ENCODE assay signal across 24 mouse cellular contexts in the genomic region with DNA sequence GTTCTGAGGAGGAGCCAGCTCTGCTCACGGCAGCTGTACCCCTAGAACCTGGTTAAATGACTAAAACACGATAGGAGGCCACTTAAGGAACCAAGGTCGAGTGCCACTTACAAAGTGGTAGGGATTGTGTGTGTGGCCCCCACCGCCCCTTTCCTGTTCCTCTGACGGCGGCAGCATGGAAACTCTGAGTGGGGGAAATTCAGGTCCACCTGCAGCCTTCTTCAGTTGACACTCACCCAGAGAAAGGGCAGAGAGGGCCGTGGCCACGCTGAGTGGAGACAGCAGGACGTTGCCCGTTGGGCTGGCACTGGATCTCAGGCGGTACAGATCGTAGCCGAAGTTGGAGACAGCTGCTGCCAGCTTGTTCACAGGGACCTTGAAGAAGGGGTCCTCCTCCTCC. TPM values are rescaled to one million over a fixed set of nuclear protein-coding genes. Genes with fewer than 3 reads are reported as not detected.
DNase-seq lines count a peak whose midpoint lies in the region; ATAC-seq and TF ChIP-seq lines count a peak whose summit lies in the region.
"Had no signal": no experiment of that assay in that cellular context is flagged by ENCODE, and none has a peak within 500 bp of the region (broad histone marks: within the 10 kb centered on the region; RNA-seq: fewer than 3 reads in every experiment).

No protein-coding gene starts in this region.

- no peaks in the 10 kb centered on the region for H3K36me3 ChIP-seq in midbrain, embryonic 10.5 days
- no peaks in the 10 kb centered on the region for H3K36me3 ChIP-seq in midbrain, postnatal 0 days (ENCODE audit: insufficient read depth, low read length)
- H3K36me3 ChIP-seq in E14TG2a.4 (ENCODE audit: insufficient read depth, low read length), result no peaks in the 10 kb centered on the region
- no peaks in the 10 kb centered on the region for H3K36me3 ChIP-seq in splenic B cell, adult 2 months (ENCODE audit: control insufficient read depth, insufficient read depth, low read length, poor library complexity, severe bottlenecking)
- H3K36me3 ChIP-seq: hindbrain, embryonic 15.5 days; lung, embryonic 15.5 days; midbrain, embryonic 12.5 days had no signal

- H3K4me1 ChIP-seq in midbrain, embryonic 10.5 days, result peaks cover 12% of the 10 kb centered on the region
- H3K4me1 ChIP-seq in midbrain, postnatal 0 days (ENCODE audit: insufficient read depth, low read length), result no peaks in the 10 kb centered on the region
- peaks cover 30% of the 10 kb centered on the region for H3K4me1 ChIP-seq in E14TG2a.4 (replicated peaks; ENCODE audit: low read depth, low read length)
- H3K4me1 ChIP-seq: forebrain, embryonic 13.5 days; midbrain, embryonic 12.5 days had no signal

- TF ChIP-seq CTCF in midbrain, postnatal 0 days (IDR thresholded peaks at IDR 0.05), result no peak
- no peak for TF ChIP-seq CTCF in E14TG2a.4 (conservative IDR thresholded peaks at IDR 0.05; ENCODE audit: low read length)

- H3K27ac ChIP-seq in midbrain, embryonic 10.5 days (replicated peaks), result 0 out of 2 replicates have a peak overlapping the region, but pooled peaks have one; percentile 13
- no peak overlapping the region for H3K27ac ChIP-seq in midbrain, postnatal 0 days (ENCODE audit: low read depth, low read length)
- H3K27ac ChIP-seq: embryonic facial prominence, embryonic 12.5 days; forebrain, embryonic 13.5 days; heart, embryonic 10.5 days; hindbrain, embryonic 15.5 days; left cerebral cortex, adult 2 months; liver, embryonic 14.5 days; lung, embryonic 15.5 days; midbrain, embryonic 12.5 days had no signal

- WGBS in midbrain, embryonic 10.5 days, result 91% methylated on average over 13 of the region's 13 CpGs
- WGBS in midbrain, postnatal 0 days, result 90% methylated on average over 13 of the region's 13 CpGs

- H3K9me3 ChIP-seq in midbrain, embryonic 10.5 days (replicated peaks), result no peaks in the 10 kb centered on the region
- H3K9me3 ChIP-seq in midbrain, postnatal 0 days (ENCODE audit: low read length), result no peaks in the 10 kb centered on the region
- H3K9me3 ChIP-seq in E14TG2a.4 (ENCODE audit: low read length), result no peaks in the 10 kb centered on the region
- H3K9me3 ChIP-seq: embryonic facial prominence, embryonic 12.5 days; forebrain, embryonic 13.5 days; heart, embryonic 10.5 days; hindbrain, embryonic 15.5 days; lung, embryonic 15.5 days; midbrain, embryonic 12.5 days had no signal

- H3K4me3 ChIP-seq in midbrain, embryonic 10.5 days, result no peak overlapping the region
- no peak overlapping the region for H3K4me3 ChIP-seq in midbrain, postnatal 0 days (ENCODE audit: low read depth, low read length)
- peak overlapping the region; percentile 23; the same call in 1 of the 2 replicates for H3K4me3 ChIP-seq in E14TG2a.4 (replicated peaks; ENCODE audit: low read length)
- H3K4me3 ChIP-seq: embryonic facial prominence, embryonic 12.5 days; forebrain, embryonic 13.5 days; heart, embryonic 10.5 days; hindbrain, embryonic 15.5 days; left cerebral cortex, adult 2 months; lung, embryonic 15.5 days; midbrain, embryonic 12.5 days had no signal

- no peak overlapping the region for H3K9ac ChIP-seq in midbrain, postnatal 0 days (replicated peaks; ENCODE audit: low read length, poor library complexity, severe bottlenecking)
- H3K9ac ChIP-seq: embryonic facial prominence, embryonic 12.5 days; forebrain, embryonic 13.5 days; hindbrain, embryonic 15.5 days; liver, embryonic 14.5 days; lung, embryonic 15.5 days; midbrain, embryonic 12.5 days had no signal

- H3K27me3 ChIP-seq in midbrain, embryonic 10.5 days (ENCODE audit: low read depth, poor library complexity, severe bottlenecking), result no peaks in the 10 kb centered on the region
- H3K27me3 ChIP-seq in midbrain, postnatal 0 days (ENCODE audit: insufficient read depth, low read length), result no peaks in the 10 kb centered on the region
- H3K27me3 ChIP-seq in E14TG2a.4 (ENCODE audit: insufficient read depth, low read length), result 0 out of 2 replicates have a peak, but pooled peaks cover 6% of the 10 kb centered on the region
- H3K27me3 ChIP-seq in splenic B cell, adult 2 months (ENCODE audit: control insufficient read depth, insufficient read depth, low read length, poor library complexity, severe bottlenecking), result no peaks in the 10 kb centered on the region
- H3K27me3 ChIP-seq: embryonic facial prominence, embryonic 12.5 days; forebrain, embryonic 13.5 days; hindbrain, embryonic 15.5 days; lung, embryonic 15.5 days; midbrain, embryonic 12.5 days had no signal

- no peak overlapping the region for H3K4me2 ChIP-seq in midbrain, postnatal 0 days (ENCODE audit: low read depth, low read length, poor library complexity, severe bottlenecking)
- H3K4me2 ChIP-seq: embryonic facial prominence, embryonic 12.5 days; forebrain, embryonic 13.5 days; hindbrain, embryonic 15.5 days; lung, embryonic 15.5 days; midbrain, embryonic 12.5 days had no signal

- ATAC-seq in CD4-positive, CD25-positive, alpha-beta regulatory T cell, adult 4 months, result no peak
- no peak for ATAC-seq in midbrain, postnatal 0 days (ENCODE audit: low FRiP score)
- ATAC-seq: forebrain, embryonic 13.5 days; intestine, embryonic 16.5 days had no signal

- DNase-seq in CD4-positive, CD25-positive, alpha-beta regulatory T cell, adult 2 months (ENCODE audit: low read depth, low spot score), result peak; percentile 26
- no peak for DNase-seq in midbrain, embryonic 10.5 days (ENCODE audit: low spot score)
- no peak for DNase-seq in midbrain, postnatal 0 days (ENCODE audit: low spot score)
- peak; percentile 70 for DNase-seq in splenic B cell, adult 2 months (ENCODE audit: low read depth, low spot score)
- no peak for DNase-seq in layer of hippocampus, adult 8-10 months (ENCODE audit: low spot score in 2 of 2)
- DNase-seq: adrenal gland, postnatal 10 days; cerebellum, adult 11 months; cerebellum, postnatal 14 days; kidney, adult 9 months; kidney, postnatal 14 days; lung, postnatal 4 days; right cerebral cortex, postnatal 14 days had no signal

RNA-seq across cellular contexts. Expression of a gene that starts 6.5 kb away (rescaled TPM):
- 1 to 10 TPM; 3.4 to 6.9 TPM for polyA plus RNA-seq in CD4-positive, CD25-positive, alpha-beta regulatory T cell, adult 4 months (2017; shearing (Covaris generic))
- polyA plus RNA-seq in midbrain, embryonic 10.5 days (2016; fragmentation: Nextera tagmentation; extraction: Ambion mirVana), result 69.6 and 70.2 TPM in 2 replicates
- 50.6 and 92.0 TPM in 2 replicates for total RNA-seq in midbrain, postnatal 0 days (2014; rRNA removed)
- polyA plus RNA-seq in midbrain, postnatal 0 days (2015; fragmentation: Nextera tagmentation; extraction: Ambion mirVana), result 34.3 and 44.6 TPM in 2 replicates
- 10 to 100 TPM in 3 of 4 experiments, 1 to 10 TPM in 1; 9.7 to 16.0 (median 11.5) TPM for total RNA-seq in layer of hippocampus, adult 8-10 months (2022)

RNA-seq across cellular contexts. Expression of a gene that starts 23.4 kb away (rescaled TPM):
- polyA plus RNA-seq in CD4-positive, CD25-positive, alpha-beta regulatory T cell, adult 4 months (2017; shearing (Covaris generic)), result under 1 TPM in 1 of 2 experiments, not detected in 1; 0.32 TPM
- polyA plus RNA-seq in midbrain, embryonic 10.5 days (2016; fragmentation: Nextera tagmentation; extraction: Ambion mirVana), result not detected in 2 replicates
- not detected in 2 replicates for total RNA-seq in midbrain, postnatal 0 days (2014; rRNA removed)
- polyA plus RNA-seq in midbrain, postnatal 0 days (2015; fragmentation: Nextera tagmentation; extraction: Ambion mirVana), result 0.11 TPM in 1 of 2 replicates, not detected in the other
- total RNA-seq in layer of hippocampus, adult 8-10 months (2022), result 1 to 10 TPM in 2 of 4 experiments, under 1 TPM in 2; 0.45 to 4.0 (median 1.8) TPM
- total RNA-seq: hematopoietic stem cell, adult 5-6 weeks had no signal
- polyA plus RNA-seq: forebrain, embryonic 13.5 days; midbrain, embryonic 12.5 days had no signal

RNA-seq across cellular contexts. Expression of a gene that starts 38.5 kb away (rescaled TPM):
- polyA plus RNA-seq in CD4-positive, CD25-positive, alpha-beta regulatory T cell, adult 4 months (2017; shearing (Covaris generic)), result 1 to 10 TPM; 6.3 to 9.9 TPM
- polyA plus RNA-seq in midbrain, embryonic 10.5 days (2016; fragmentation: Nextera tagmentation; extraction: Ambion mirVana), result 5.7 and 7.5 TPM in 2 replicates
- total RNA-seq in midbrain, postnatal 0 days (2014; rRNA removed), result 17.4 and 29.7 TPM in 2 replicates
- polyA plus RNA-seq in midbrain, postnatal 0 days (2015; fragmentation: Nextera tagmentation; extraction: Ambion mirVana), result 4.5 and 4.8 TPM in 2 replicates
- total RNA-seq in layer of hippocampus, adult 8-10 months (2022), result 10 to 100 TPM; 23.5 to 25.3 (median 24.3) TPM

RNA-seq across cellular contexts. Expression of a gene that starts 45.5 kb away (rescaled TPM):
- 1 to 10 TPM; 8.8 to 9.0 TPM for polyA plus RNA-seq in CD4-positive, CD25-positive, alpha-beta regulatory T cell, adult 4 months (2017; shearing (Covaris generic))
- polyA plus RNA-seq in midbrain, embryonic 10.5 days (2016; fragmentation: Nextera tagmentation; extraction: Ambion mirVana), result 10.2 and 10.6 TPM in 2 replicates
- 0.66 and 0.76 TPM in 2 replicates for total RNA-seq in midbrain, postnatal 0 days (2014; rRNA removed)
- polyA plus RNA-seq in midbrain, postnatal 0 days (2015; fragmentation: Nextera tagmentation; extraction: Ambion mirVana), result 1.6 and 1.9 TPM in 2 replicates
- total RNA-seq in layer of hippocampus, adult 8-10 months (2022), result under 1 TPM in 3 of 4 experiments, not detected in 1; 0.43 to 0.45 (median 0.45) TPM

Comparison
In these comparisons a context has a peak if more than half of its experiments do, and no peak if none do; other contexts are left out.
1. DNase-seq: peak in CD4-positive, CD25-positive, alpha-beta regulatory T cell, adult 2 months (single experiment) and splenic B cell, adult 2 months (single experiment); none in midbrain, embryonic 10.5 days (single experiment), midbrain, postnatal 0 days (single experiment) and layer of hippocampus, adult 8-10 months (0 of 2).